Mouse (Mus musculus) myocyte (in vitro differentiated cells): Measurements from ENCODE around the gene Ssbp2.

ENCODE experiments used
- CEBPB ChIP-seq: IDR thresholded peaks from 2 replicates; pipeline ENCODE4 v1.6.1; 2011; ENCODE audit warnings: mild to moderate bottlenecking, moderate library complexity; ENCODE audit not compliant: poor library complexity, insufficient read depth, severe bottlenecking
- E2F4 ChIP-seq: IDR thresholded peaks from one replicate; pipeline ENCODE4 v1.6.1; 2011; ENCODE audit warnings: mild to moderate bottlenecking, control low read depth, moderate library complexity; ENCODE audit not compliant: insufficient read depth
- POLR2A ChIP-seq: IDR thresholded peaks from one replicate; pipeline ENCODE4 v1.6.1; 2011; ENCODE audit warnings: low read depth, mild to moderate bottlenecking, control low read depth, moderate library complexity; ENCODE audit not compliant: insufficient read length
- REST ChIP-seq: IDR thresholded peaks from one replicate; pipeline ENCODE4 v1.6.1; 2011; ENCODE audit warnings: mild to moderate bottlenecking, control low read depth, moderate library complexity; ENCODE audit not compliant: insufficient read depth, insufficient read length
- TCF12 ChIP-seq: IDR thresholded peaks from one replicate; pipeline ENCODE4 v1.6.1; 2011; ENCODE audit warnings: mild to moderate bottlenecking, control low read depth; ENCODE audit not compliant: poor library complexity, insufficient read depth, severe bottlenecking
- TCF3 ChIP-seq: IDR thresholded peaks from one replicate; pipeline ENCODE4 v1.6.1; 2011; ENCODE audit warnings: low read depth, control low read depth; ENCODE audit not compliant: insufficient read length
- USF1 ChIP-seq: IDR thresholded peaks from one replicate; pipeline ENCODE4 v1.6.1; 2011; ENCODE audit warnings: low read depth, mild to moderate bottlenecking, control low read depth, moderate library complexity

DNA sequence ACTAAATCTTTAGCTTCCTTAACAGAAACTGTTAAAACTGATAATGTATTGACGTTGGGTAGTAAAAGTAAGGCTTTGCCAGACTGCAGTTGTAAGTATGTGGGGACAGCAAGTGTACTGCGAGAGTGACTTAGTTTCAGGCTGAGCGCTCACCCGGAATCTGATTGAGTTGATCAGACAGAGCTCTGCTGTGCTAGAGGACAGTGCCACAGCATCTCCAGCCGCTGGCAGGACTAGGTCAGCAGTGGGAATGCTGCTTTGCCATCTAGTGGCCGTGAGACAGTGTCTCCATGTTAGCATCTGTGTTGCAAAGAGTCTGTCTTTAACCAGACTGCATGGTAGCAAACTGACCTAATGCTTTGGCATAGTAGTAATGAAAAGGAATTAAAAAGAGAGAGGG lies 188.2 kb downstream of the Ssbp2 start:
- no peak for TF ChIP-seq TCF12
- no peak for TF ChIP-seq REST
- no peak for TF ChIP-seq TCF3
- no peak for TF ChIP-seq E2F4
- no peak for TF ChIP-seq POLR2A
- TF ChIP-seq USF1 = no peak
- TF ChIP-seq CEBPB = no peak
